Mouse (Mus musculus) small intestine, adult 2 months (tissue): Measurements from ENCODE around the gene 1110051M20Rik. TPM values are rescaled to one million over a fixed set of nuclear protein-coding genes. Genes with fewer than 3 reads are reported as not detected.

Source experiments
- H3K27ac ChIP-seq: fragments of 200-500 bp; 2 replicates; pipeline ENCODE4 v1.5.1; 2012; ENCODE audit warnings: low read depth, low read length, control low read depth, inconsistent platforms; ENCODE audit not compliant: insufficient read depth
- H3K27me3 ChIP-seq: fragments of 200-500 bp; 2 replicates; pipeline ENCODE4 v1.6.1; 2012; ENCODE audit warnings: mild to moderate bottlenecking, moderate library complexity, low read length, inconsistent platforms; ENCODE audit not compliant: control insufficient read depth, insufficient read depth
- H3K36me3 ChIP-seq: fragments of 200-500 bp; 2 replicates; pipeline ENCODE4 v1.6.1; 2012; ENCODE audit warnings: mild to moderate bottlenecking, low read length, control low read depth, inconsistent platforms; ENCODE audit not compliant: control insufficient read depth, insufficient read depth
- H3K4me1 ChIP-seq: fragments of 200-500 bp; 2 replicates; pipeline ENCODE4 v1.6.1; 2012; ENCODE audit warnings: low read length, inconsistent platforms, mixed read lengths; ENCODE audit not compliant: control insufficient read depth, insufficient read depth, insufficient read length
- H3K4me3 ChIP-seq: fragments of 200-500 bp; 2 replicates; pipeline ENCODE4 v1.5.1; 2012; ENCODE audit warnings: low read depth, mild to moderate bottlenecking, control low read depth, inconsistent platforms, low read length, moderate library complexity
- CTCF ChIP-seq: fragments of 200-500 bp; IDR thresholded peaks from 2 replicates; pipeline ENCODE4 v1.5.1; 2012; ENCODE audit warnings: low read depth, mild to moderate bottlenecking, control low read depth, inconsistent platforms, low read length, moderate library complexity, mixed read lengths; ENCODE audit not compliant: insufficient replicate concordance, insufficient read length; ENCODE audit errors: extremely low read depth
- POLR2A ChIP-seq: fragments of 200-500 bp; IDR thresholded peaks from 2 replicates; pipeline ENCODE4 v1.6.1; 2012; ENCODE audit warnings: low read depth, mild to moderate bottlenecking, control low read depth, inconsistent platforms, low read length, moderate library complexity
- WGBS: fragments of 180-500 bp; shearing (Covaris S2); methylation state at CpG from one replicate; pipeline ENCODE4 v1.1.7; 2018; 5-methylcytosine and 5-hydroxymethylcytosine counted together
- polyA plus RNA-seq: library from polyadenylated mRNA; depleted of rRNA; stranded (reverse); fragments of >200 nt; gene quantifications from 2 replicates; pipeline ENCODE4 v1.2.3, GENCODE M21; 2012

Gene 1110051M20Rik
- polyA plus RNA-seq, 1 experiment, result 3.9 TPM

DNA sequence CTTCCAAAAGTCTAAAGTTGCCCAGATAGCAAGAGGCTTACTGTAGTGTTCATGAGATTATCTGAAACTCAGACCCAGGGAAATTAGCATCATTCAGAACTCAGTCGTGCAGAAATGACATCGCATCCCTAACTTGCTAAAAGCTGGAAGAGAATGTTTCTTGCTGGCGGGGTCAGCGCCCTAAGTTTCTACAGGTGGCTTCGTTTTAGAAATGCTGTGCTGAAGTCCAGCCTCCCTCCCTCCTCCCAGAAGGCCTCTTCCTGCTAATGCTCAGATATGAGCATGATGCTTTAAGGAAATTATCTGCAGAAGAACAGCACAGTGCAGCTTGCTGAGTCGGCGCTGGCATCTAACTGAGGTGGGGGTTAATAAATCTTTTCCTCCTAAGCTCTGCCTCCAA is 67.5 kb downstream of the 1110051M20Rik start:
- Histone ChIP-seq H3K27me3 (no peaks in the 10 kb centered on the region), H3K4me1 (no peaks in the 10 kb centered on the region), H3K36me3 (no peaks in the 10 kb centered on the region), H3K27ac (no peak overlapping the region), H3K4me3 (no peak overlapping the region)
- 20% methylated on average over 7 of the region's 7 CpGs for WGBS
- no peak for TF ChIP-seq POLR2A
- TF ChIP-seq CTCF, result no peak

- Histone ChIP-seq H3K4me1 (no peaks in the 10 kb centered on the region), H3K27me3 (no peaks in the 10 kb centered on the region), H3K27ac (no peak overlapping the region), H3K36me3 (no peaks in the 10 kb centered on the region), H3K4me3 (no peak overlapping the region)
- 50% methylated on average over 2 of the region's 2 CpGs for WGBS
- no peak for TF ChIP-seq CTCF
- no peak for TF ChIP-seq POLR2A
Measured at GRCm38 (mm10) chr2:91370314-91370713, 74.2 kb downstream of the 1110051M20Rik start.

DNA sequence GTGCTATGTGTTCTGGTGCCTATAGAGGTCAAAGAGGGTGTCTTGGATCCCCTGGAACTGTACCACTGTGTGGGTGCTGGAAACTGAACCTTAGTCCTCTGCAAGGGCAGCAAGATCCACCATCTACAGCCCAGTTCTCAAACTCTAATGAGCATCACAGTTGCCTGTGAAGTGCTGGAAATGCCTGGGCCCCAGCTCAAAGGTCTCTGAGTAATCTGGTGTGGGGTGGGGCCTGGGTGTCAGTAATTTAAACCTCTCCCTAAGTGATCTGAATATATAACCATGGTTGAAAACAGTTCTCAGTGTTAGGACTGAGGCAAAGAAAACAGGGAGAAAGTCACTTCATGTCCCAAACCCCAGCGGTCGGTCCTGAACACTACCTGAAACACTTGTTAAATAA is 81.2 kb downstream of the 1110051M20Rik start:
- no peak overlapping the region for H3K4me3 ChIP-seq
- no peak for TF ChIP-seq POLR2A
- no peak for TF ChIP-seq CTCF
- H3K4me1 ChIP-seq, result peaks cover 6% of the 10 kb centered on the region; the same call in 1 of the 2 replicates
- peak overlapping the region; percentile 50 for H3K27ac ChIP-seq
- no peaks in the 10 kb centered on the region for H3K36me3 ChIP-seq
- 35% methylated on average over 2 of the region's 2 CpGs for WGBS
- H3K27me3 ChIP-seq, result no peaks in the 10 kb centered on the region

GRCm38 (mm10) chr2:91361068-91361528 is 83.4 kb downstream of the 1110051M20Rik start:
- Histone ChIP-seq H3K27ac (peak overlapping the region; percentile 3; the same call in 1 of the 2 replicates), H3K36me3 (no peaks in the 10 kb centered on the region), H3K27me3 (no peaks in the 10 kb centered on the region), H3K4me3 (no peak overlapping the region), H3K4me1 (peaks cover 6% of the 10 kb centered on the region; the same call in 1 of the 2 replicates)
- TF ChIP-seq CTCF, result no peak
- no peak for TF ChIP-seq POLR2A
- WGBS, result 16% methylated on average over 4 of the region's 4 CpGs

DNA sequence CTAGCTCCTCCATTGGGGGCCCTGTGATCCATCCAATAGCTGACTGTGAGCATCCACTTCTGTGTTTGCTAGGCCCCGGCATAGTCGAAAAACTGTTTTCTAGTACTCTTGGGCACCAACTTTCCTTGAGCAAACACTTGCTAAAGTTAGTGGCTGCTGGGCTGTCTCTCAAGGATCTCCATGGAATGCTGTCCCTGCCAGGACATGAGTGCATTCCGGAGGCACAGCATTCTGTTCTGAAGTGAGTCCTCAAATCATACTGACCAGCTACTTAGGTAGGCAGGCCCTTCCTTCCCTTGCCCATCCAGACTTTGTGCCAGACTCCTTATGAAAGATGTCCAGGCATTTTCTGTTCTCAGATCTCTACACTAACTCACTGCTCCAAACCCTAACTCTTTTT is 88.7 kb downstream of the 1110051M20Rik start:
- H3K4me1 ChIP-seq, result no peaks in the 10 kb centered on the region; the same call in 1 of the 2 replicates
- no peaks in the 10 kb centered on the region for H3K27me3 ChIP-seq
- TF ChIP-seq POLR2A, result no peak
- no peak for TF ChIP-seq CTCF
- H3K36me3 ChIP-seq, result no peaks in the 10 kb centered on the region
- WGBS, result 91% methylated on average over 3 of the region's 3 CpGs
- no peak overlapping the region for H3K4me3 ChIP-seq
- H3K27ac ChIP-seq, result no peak overlapping the region

- Histone ChIP-seq H3K4me1 (peaks cover 5% of the 10 kb centered on the region), H3K27me3 (no peaks in the 10 kb centered on the region), H3K27ac (no peak overlapping the region), H3K4me3 (no peak overlapping the region), H3K36me3 (no peaks in the 10 kb centered on the region)
- TF ChIP-seq CTCF (no peak), POLR2A (no peak)
- 71% methylated on average over 6 of the region's 6 CpGs for WGBS
Measured at GRCm38 (mm10) chr2:91354727-91355403, 89.6 kb downstream of the 1110051M20Rik start.

GRCm38 (mm10) chr2:91353854-91354253 is 90.7 kb downstream of the 1110051M20Rik start:
- Histone ChIP-seq H3K36me3 (no peaks in the 10 kb centered on the region), H3K27ac (no peak overlapping the region), H3K4me3 (no peak overlapping the region), H3K27me3 (no peaks in the 10 kb centered on the region), H3K4me1 (peaks cover 11% of the 10 kb centered on the region)
- TF ChIP-seq POLR2A, result no peak
- no peak for TF ChIP-seq CTCF
- WGBS, result 74% methylated on average over 3 of the region's 3 CpGs

DNA sequence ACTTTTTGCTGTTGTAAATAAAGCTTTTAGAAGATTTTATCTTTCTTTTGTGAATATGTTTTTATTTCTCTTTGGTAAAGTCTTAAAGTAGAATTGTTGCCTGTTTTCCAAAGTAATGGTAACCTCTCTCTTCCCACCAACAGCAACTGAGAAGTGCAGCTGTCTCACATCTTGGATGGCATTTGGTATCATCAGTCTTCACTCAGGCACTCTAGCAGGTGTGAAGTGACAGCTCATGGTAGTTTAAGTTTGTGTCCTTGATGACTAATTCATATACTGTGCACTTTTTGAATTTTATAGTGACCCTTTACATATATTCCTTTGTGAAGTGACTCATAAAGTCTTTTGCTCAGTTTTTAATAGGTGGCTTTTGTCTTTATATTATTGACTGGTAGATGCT is 92.7 kb downstream of the 1110051M20Rik start:
- Histone ChIP-seq H3K4me1 (peaks cover 11% of the 10 kb centered on the region), H3K36me3 (no peaks in the 10 kb centered on the region), H3K27ac (no peak overlapping the region), H3K4me3 (no peak overlapping the region), H3K27me3 (no peaks in the 10 kb centered on the region)
- TF ChIP-seq CTCF, result no peak
- TF ChIP-seq POLR2A, result no peak
